Mouse (Mus musculus) neural tube, embryonic 11.5 days (tissue): ENCODE measurements around the gene Aplf. TPM values are rescaled to one million over a fixed set of nuclear protein-coding genes. Genes with fewer than 3 reads are reported as not detected.
"Not testable (repeated sequence)": the region's sequence is repeated elsewhere in the genome, so short reads cannot be mapped to it uniquely, and the experiment has no call there.

Source experiments
- ATAC-seq: fragments of 200-750 bp; cut with Nextera tagmentation; 2 replicates; pipeline ENCODE4 v1.8.0; 2017; ENCODE audit warnings: moderate number of reproducible peaks, mild to moderate bottlenecking, moderate TSS enrichment, moderate library complexity; ENCODE audit not compliant: insufficient read depth, low FRiP score, low TSS enrichment
- DNase-seq: peaks from one replicate; pipeline ENCODE4 v3.0.0-alpha.2; 2015; ENCODE audit warnings: low spot score
- H3K27ac ChIP-seq: fragments of 300-500 bp; sonication (generic); 2 replicates; pipeline ENCODE4 v1.5.1; 2014; ENCODE audit warnings: low read depth, mild to moderate bottlenecking, low read length
- H3K27me3 ChIP-seq: fragments of 300-500 bp; sonication (generic); 2 replicates; pipeline ENCODE4 v1.6.1; 2014; ENCODE audit warnings: mild to moderate bottlenecking, low read length, mixed read lengths; ENCODE audit not compliant: control insufficient read depth, insufficient read depth
- H3K36me3 ChIP-seq: fragments of 300-500 bp; sonication (generic); 2 replicates; pipeline ENCODE4 v1.6.1; 2014; ENCODE audit warnings: mild to moderate bottlenecking, low read length, moderate library complexity, mixed read lengths; ENCODE audit not compliant: control insufficient read depth, insufficient read depth
- H3K4me1 ChIP-seq: fragments of 300-500 bp; sonication (generic); 2 replicates; pipeline ENCODE4 v1.6.1; 2014; ENCODE audit warnings: low read length, mixed read lengths; ENCODE audit not compliant: control insufficient read depth, insufficient read depth
- H3K4me2 ChIP-seq: fragments of 300-500 bp; sonication (generic); 2 replicates; pipeline ENCODE4 v1.6.1; 2014; ENCODE audit warnings: low read depth, mild to moderate bottlenecking, moderate library complexity
- H3K4me3 ChIP-seq: fragments of 300-500 bp; sonication (generic); 2 replicates; pipeline ENCODE4 v1.5.1; 2014; ENCODE audit warnings: low read depth, low read length
- H3K9ac ChIP-seq: fragments of 300-500 bp; sonication (generic); 2 replicates; pipeline ENCODE4 v1.6.1; 2014; ENCODE audit warnings: mild to moderate bottlenecking, low read length
- H3K9me3 ChIP-seq: fragments of 300-500 bp; sonication (generic); 2 replicates; pipeline ENCODE4 v1.6.1; 2016; ENCODE audit warnings: low read length; ENCODE audit not compliant: control insufficient read depth
- WGBS: fragments of 180-500 bp; shearing (Covaris S2); extraction: QIAGEN DNeasy Blood & Tissue Kit; methylation state at CpG from one replicate; pipeline ENCODE4 v1.1.7; 2014; 5-methylcytosine and 5-hydroxymethylcytosine counted together
- polyA plus RNA-seq: library from polyadenylated mRNA; unstranded; fragments of >200 nt; fragmentation: Nextera tagmentation; extraction: Ambion mirVana; gene quantifications from 2 replicates; pipeline ENCODE4 v1.2.1, GENCODE M21; 2014

Gene Aplf
- polyA plus RNA-seq, 1 experiment from 2014 or later = 14.9 TPM

GRCm38 (mm10) chr6:87652670-87653069 is 19.3 kb downstream of the Aplf start:
- Histone ChIP-seq H3K36me3 (no peaks in the 10 kb centered on the region), H3K27ac (no peak overlapping the region), H3K4me3 (no peak overlapping the region), H3K27me3 (no peaks in the 10 kb centered on the region), H3K9ac (no peak overlapping the region), H3K4me2 (no peak overlapping the region), H3K4me1 (no peaks in the 10 kb centered on the region), H3K9me3 (no peaks in the 10 kb centered on the region)
- WGBS = 92% methylated on average over 9 of the region's 9 CpGs
- ATAC-seq = no peak
- DNase-seq = no peak

GRCm38 (mm10) chr6:87651787-87652186 is 20.2 kb downstream of the Aplf start:
- Histone ChIP-seq H3K4me2 (no peak overlapping the region), H3K27me3 (no peaks in the 10 kb centered on the region), H3K9me3 (no peaks in the 10 kb centered on the region), H3K36me3 (no peaks in the 10 kb centered on the region), H3K4me1 (no peaks in the 10 kb centered on the region), H3K4me3 (no peak overlapping the region), H3K27ac (no peak overlapping the region), H3K9ac (no peak overlapping the region)
- ATAC-seq = no peak
- no peak for DNase-seq
- 91% methylated on average over 5 of the region's 5 CpGs for WGBS

GRCm38 (mm10) chr6:87638134-87638660 is 33.8 kb downstream of the Aplf start:
- H3K27ac ChIP-seq = no peak overlapping the region
- ATAC-seq = no peak
- H3K36me3 ChIP-seq = no peaks in the 10 kb centered on the region
- DNase-seq = no peak
- H3K4me2 ChIP-seq = no peak overlapping the region
- WGBS = 68% methylated on average over 11 of the region's 11 CpGs
- H3K4me1 ChIP-seq = no peaks in the 10 kb centered on the region
- no peaks in the 10 kb centered on the region for H3K9me3 ChIP-seq
- no peak overlapping the region for H3K9ac ChIP-seq
- H3K27me3 ChIP-seq = no peaks in the 10 kb centered on the region
- no peak overlapping the region for H3K4me3 ChIP-seq

GRCm38 (mm10) chr6:87632176-87632575 is 39.8 kb downstream of the Aplf start:
- no peak for DNase-seq
- Histone ChIP-seq H3K27ac (no peak overlapping the region), H3K4me3 (no peak overlapping the region), H3K27me3 (no peaks in the 10 kb centered on the region), H3K4me1 (no peaks in the 10 kb centered on the region), H3K9me3 (no peaks in the 10 kb centered on the region), H3K9ac (no peak overlapping the region), H3K36me3 (no peaks in the 10 kb centered on the region), H3K4me2 (no peak overlapping the region)
- 85% methylated on average over 4 of the region's 4 CpGs for WGBS
- ATAC-seq = no peak

- H3K9ac ChIP-seq, H3K4me2 ChIP-seq, H3K27ac ChIP-seq, DNase-seq, H3K4me3 ChIP-seq, ATAC-seq, H3K27me3 ChIP-seq, H3K9me3 ChIP-seq, H3K4me1 ChIP-seq, H3K36me3 ChIP-seq: not testable (repeated sequence)
- 93% methylated on average over 9 of the region's 15 CpGs for WGBS
Measured at GRCm38 (mm10) chr6:87628936-87629335, 43.1 kb downstream of the Aplf start.

GRCm38 (mm10) chr6:87623151-87623550 is 48.8 kb downstream of the Aplf start:
- Histone ChIP-seq H3K36me3 (no peaks in the 10 kb centered on the region), H3K9me3 (no peaks in the 10 kb centered on the region), H3K4me3 (no peak overlapping the region), H3K9ac (no peak overlapping the region), H3K4me1 (no peaks in the 10 kb centered on the region), H3K4me2 (no peak overlapping the region), H3K27me3 (no peaks in the 10 kb centered on the region), H3K27ac (no peak overlapping the region)
- ATAC-seq (no peak), DNase-seq (no peak)
- 86% methylated on average over 3 of the region's 3 CpGs for WGBS

GRCm38 (mm10) chr6:87621281-87621680 is 50.7 kb downstream of the Aplf start:
- ATAC-seq = no peak

GRCm38 (mm10) chr6:87618021-87618420 is 54.0 kb downstream of the Aplf start:
- Histone ChIP-seq H3K9me3 (no peaks in the 10 kb centered on the region), H3K27ac (no peak overlapping the region), H3K4me2 (no peak overlapping the region), H3K9ac (no peak overlapping the region), H3K4me3 (no peak overlapping the region), H3K36me3 (no peaks in the 10 kb centered on the region), H3K4me1 (no peaks in the 10 kb centered on the region), H3K27me3 (no peaks in the 10 kb centered on the region)
- 77% methylated on average over 8 of the region's 8 CpGs for WGBS
- no peak for DNase-seq
- no peak for ATAC-seq

More at GRCm38 (mm10) chr6:87621281-87621680, 50.7 kb downstream of the Aplf start:
- H3K4me1 ChIP-seq = no peaks in the 10 kb centered on the region
- no peaks in the 10 kb centered on the region for H3K9me3 ChIP-seq
- no peak for DNase-seq
- no peak overlapping the region for H3K4me2 ChIP-seq
- H3K27ac ChIP-seq = no peak overlapping the region
- 77% methylated on average over 3 of the region's 3 CpGs for WGBS
- H3K36me3 ChIP-seq = no peaks in the 10 kb centered on the region
- no peak overlapping the region for H3K4me3 ChIP-seq
- no peak overlapping the region for H3K9ac ChIP-seq
- no peaks in the 10 kb centered on the region for H3K27me3 ChIP-seq

- Histone ChIP-seq H3K4me1 (no peaks in the 10 kb centered on the region), H3K4me2 (no peak overlapping the region), H3K27ac (no peak overlapping the region), H3K27me3 (no peaks in the 10 kb centered on the region), H3K36me3 (no peaks in the 10 kb centered on the region), H3K9me3 (no peaks in the 10 kb centered on the region), H3K4me3 (no peak overlapping the region), H3K9ac (no peak overlapping the region)
- 94% methylated on average over 14 of the region's 14 CpGs for WGBS
- no peak for ATAC-seq
- no peak for DNase-seq
Measured at GRCm38 (mm10) chr6:87615696-87616083, 56.3 kb downstream of the Aplf start.
